Mouse (Mus musculus): ENCODE data around the gene Traf3. TPM values are rescaled to one million over a fixed set of nuclear protein-coding genes. Genes with fewer than 3 reads are reported as not detected.

Gene Traf3
- total RNA-seq, 4 experiments from 2014 or later = 28.3 to 41.2 (median 36.2) TPM

DNA sequence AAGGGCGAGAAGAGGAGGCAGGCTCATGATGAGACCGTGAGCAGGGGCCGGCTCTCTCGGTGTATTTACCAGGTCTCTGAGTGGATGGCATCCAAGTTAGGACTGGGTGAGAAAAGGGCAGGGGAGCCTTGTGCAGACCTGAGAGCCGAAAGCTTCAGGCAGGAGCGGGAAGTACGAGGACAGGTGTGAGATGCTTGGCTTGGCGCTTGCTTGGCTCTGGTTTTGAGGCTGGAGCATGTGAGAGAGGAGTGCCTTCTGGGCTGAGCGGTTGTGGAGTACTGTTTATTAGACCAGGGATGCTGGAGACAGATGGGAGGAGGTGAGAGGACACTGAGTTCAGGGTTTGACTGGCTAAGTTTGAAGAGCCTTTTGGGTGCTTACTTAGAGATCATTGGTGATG is 27.2 kb downstream of the Traf3 start:
- no peak for DNase-seq (ENCODE audit: low spot score in 2 of 2)

DNA sequence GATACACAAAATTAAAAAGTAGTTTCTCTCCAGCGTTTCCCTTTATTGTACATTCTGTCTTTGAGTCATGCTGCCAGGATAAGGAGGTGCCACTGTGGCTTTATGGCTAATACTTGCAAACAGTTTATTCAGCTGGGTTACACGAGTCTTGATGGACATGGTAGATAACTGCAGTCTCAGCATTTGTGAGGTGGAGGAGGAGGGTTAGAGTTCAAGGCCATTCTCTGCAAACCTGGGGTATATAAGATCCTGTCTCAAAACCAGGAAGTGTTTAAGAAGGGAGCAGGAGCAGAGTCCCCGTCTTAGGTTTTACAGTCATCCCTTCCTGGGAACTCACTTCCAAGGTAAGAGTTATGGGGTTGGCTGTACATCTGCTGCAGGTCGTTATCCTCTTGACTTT is 30.4 kb downstream of the Traf3 start:
- no peak for DNase-seq (ENCODE audit: low spot score in 2 of 2)

DNA sequence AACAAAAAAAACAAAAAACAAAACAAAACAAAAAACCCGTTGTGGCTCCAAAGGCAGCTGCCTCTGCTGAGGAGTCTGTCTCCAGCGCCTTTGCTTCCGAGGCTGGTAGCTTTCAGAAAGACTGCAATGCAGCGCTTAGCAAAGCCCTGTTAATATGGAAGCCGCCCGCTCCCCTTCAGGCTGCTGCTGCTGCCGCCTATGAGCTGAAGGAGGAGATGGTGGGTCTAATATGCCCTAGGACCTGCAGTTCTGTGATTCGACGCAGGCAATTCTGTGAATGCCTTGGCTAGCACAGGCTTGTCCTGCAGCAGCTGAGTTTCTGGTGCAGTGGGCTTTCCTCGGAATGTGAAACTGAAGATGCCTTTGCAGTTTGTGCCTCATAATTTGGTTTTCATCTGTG is 36.9 kb downstream of the Traf3 start:
- no peak for DNase-seq (ENCODE audit: low spot score in 2 of 2)

DNA sequence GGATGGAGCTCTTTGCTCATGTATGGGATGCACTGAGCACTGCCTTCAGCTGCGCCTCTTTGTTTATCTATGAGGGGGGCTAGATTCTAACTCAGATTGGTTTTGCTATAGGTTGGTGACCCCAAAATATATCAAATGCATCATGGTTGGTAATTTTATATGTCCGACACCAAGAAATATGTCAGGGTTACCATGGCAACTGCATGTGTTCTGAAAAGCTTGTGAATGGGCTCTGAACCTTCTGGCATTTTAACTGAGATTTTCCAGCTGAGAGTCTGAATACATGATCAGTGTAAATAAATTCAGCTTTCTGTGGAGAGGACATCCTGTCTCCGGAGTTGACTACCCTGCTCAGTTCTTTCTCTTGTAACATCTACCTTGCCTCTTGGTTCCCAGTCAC is 37.8 kb downstream of the Traf3 start:
- DNase-seq (ENCODE audit: low spot score in 2 of 2) = peak in 1 of 2 experiments; percentile 18

DNA sequence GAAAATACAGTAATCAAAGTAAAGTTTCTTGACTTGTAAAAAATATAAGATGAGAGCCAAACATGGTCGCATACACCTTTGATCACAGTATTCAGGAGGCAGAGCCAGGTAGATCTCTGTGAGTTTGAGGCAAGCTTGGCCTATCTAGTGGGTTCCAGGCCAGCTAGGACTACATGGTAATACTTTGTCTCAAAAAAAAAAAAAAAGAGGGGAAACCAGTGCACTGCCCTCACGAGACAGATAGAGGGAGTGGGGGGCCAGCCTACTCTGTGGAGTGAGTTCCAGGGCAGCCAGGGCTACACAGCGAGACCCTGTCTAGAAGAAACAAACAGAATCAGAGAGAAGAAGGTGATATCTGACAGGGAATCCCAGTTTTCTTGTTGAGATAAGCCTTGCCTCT is 41.5 kb downstream of the Traf3 start:
- DNase-seq (ENCODE audit: low spot score in 2 of 2) = no peak

DNA sequence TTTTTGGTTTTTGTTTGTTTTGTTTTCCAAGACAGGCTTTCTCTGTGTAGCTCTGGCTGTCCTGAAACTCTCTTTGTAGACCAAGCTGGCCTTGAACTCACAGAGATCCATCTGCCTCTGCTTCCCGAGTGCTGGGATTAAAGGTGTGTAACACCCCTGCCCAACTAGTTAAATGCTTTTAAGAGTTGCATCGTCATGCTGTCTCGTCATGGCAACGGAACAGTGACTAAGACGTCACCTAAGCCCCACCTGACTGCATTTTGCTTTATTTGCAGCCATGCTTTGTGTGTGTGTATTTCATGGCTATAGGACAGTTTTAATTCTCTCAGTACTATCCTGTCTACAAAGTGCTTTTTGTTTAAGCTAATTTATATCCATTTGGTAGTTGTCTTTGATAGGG is 45.6 kb downstream of the Traf3 start:
- DNase-seq (ENCODE audit: low spot score in 2 of 2) = no peak

DNA sequence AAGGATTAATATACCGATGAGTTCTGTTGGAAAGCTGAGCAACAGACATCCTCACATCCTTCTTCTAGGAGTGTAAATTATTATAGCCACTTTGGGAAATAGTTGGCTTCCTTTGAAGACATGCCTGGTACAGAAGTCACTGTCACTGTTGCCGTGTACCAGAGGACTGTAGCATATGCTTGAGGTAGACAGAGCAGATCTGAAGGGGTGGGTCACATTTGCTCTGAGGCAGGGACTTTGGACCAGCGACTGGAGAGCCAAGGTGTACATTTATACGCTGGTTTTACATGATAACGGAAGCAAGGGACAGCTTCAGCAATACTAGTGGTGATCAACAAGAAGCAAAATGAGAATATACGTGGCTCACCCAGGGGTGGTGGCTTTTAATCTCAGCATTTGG is 52.7 kb downstream of the Traf3 start:
- DNase-seq (ENCODE audit: low spot score in 2 of 2) = no peak

DNA sequence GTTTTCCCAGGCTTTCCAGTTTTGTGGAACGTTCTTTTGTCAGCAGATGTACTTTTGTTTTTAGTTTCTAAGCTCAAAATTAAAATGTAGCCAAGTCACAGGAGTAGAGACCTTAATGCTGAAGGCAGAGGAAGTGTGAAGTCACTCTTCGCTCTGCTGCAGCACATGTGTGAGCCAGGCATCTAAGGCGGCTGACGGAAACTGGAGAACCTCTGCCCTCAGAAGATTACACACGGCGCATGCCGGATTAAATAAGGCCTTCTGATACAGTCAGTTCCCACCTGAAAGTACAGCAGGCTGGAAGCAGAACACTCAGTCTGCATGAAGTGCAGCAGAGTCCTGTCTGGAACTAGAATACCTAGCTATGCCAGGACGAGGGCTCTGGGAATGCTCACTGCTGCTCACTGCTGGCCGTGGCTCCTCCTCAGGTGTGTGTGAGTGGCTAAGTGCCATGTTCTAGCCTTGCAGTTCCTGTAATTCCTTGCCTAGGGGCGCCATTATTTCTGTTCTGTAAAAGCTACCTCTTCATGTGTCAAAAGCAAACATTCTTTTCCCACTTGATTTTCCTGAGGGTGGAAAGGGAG is 59.1 kb downstream of the Traf3 start:
- DNase-seq (ENCODE audit: low spot score in 2 of 2) = no peak

DNA sequence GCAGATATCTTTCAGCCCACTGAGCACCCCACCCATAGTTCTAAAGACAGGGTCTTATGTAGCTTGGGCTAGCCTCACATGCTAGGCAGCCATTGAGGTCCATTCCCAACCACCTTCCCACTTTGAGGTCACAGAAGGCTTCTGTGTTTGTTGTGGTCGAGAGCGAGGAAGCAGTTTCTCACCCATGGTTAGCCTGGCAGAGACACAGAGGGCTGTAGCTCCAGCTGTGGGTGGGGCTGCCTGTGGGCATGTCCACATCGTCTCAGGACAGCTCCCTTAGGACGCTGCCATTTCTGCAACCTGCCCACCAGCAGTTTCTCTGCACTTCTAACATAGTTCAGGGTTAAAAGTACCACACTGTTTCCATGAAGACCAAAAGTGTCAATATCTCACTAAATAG is 61.2 kb downstream of the Traf3 start:
- no peak for DNase-seq (ENCODE audit: low spot score in 2 of 2)

DNA sequence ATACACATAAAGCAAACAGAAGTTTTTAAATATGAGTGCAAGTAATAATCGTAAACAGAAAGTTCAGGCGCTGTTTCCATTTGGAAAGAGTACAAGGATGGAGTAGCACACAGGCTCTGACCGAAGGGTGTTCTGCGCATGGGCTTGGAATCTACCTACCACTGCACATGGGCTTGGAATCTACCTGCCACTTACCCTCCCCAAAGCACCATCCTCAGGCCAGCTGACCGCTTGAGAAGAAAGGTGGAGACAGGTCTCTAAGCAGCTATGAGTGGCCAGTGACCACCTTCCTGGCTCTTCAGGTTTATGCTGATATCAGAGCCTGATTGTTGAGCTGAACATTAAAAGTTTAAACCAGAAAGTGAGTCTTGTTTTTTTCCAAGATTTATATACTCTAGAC is 62.3 kb downstream of the Traf3 start:
- no peak for DNase-seq (ENCODE audit: low spot score in 2 of 2)

DNA sequence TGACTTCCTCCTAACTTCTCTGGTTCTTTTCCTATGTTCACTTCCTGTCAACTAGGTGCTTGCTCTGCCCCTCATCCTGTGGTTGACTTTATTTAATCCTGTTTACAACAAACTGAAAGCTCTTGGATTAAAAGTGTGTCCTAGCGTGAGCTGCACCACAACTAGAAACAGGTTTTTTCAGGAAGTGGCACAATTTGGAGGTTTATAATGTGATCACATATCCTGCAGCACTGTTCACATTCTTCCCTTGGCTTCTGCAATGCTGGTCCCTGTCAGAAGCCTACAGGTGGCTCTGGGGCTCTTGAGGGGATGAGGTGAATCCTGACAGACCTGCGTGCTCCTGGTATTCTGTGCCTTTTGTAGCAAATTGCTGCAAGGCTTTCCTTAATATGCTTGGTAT is 64.6 kb downstream of the Traf3 start:
- no peak for DNase-seq (ENCODE audit: low spot score in 2 of 2)

DNA sequence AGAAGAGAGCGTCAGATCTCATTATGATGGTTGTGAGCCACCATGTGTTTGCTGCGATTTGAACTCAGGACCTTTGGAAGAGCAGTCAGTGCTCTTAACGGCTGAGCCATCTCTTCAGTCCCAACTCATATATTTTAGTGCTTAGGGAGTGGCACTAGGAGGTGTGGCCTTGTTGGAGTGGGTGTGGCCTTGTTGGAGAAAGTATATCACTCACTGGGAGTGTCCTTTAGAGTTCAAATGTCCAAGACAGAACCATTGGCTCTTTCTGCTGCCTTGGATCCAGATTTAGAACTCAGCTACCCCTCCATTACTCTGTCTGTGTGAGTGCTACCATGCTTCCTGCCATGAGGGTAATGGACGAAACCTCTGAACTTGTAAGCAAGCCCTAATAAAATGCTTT is 67.6 kb downstream of the Traf3 start:
- DNase-seq (ENCODE audit: low spot score in 2 of 2) = no peak

DNA sequence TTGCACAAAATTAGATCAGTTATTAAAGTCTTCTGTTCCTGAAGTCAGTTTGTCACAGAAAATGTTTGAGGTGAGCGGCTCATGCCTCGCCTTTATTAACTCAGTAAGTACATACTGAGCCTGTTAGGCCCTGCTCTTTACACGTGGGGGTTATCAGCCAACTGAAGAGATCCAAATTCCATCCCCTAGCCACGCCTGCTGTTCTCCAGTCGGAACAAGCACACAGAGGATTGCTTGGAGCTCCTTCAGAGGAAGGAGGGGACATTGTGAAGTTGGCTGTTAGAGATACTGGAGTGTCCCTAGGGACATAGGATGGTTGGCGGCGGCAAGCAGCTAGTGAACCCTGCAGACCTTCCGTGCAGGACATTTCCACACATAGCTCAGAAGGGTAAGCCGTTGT is 68.2 kb downstream of the Traf3 start:
- DNase-seq (ENCODE audit: low spot score in 2 of 2) = no peak

DNA sequence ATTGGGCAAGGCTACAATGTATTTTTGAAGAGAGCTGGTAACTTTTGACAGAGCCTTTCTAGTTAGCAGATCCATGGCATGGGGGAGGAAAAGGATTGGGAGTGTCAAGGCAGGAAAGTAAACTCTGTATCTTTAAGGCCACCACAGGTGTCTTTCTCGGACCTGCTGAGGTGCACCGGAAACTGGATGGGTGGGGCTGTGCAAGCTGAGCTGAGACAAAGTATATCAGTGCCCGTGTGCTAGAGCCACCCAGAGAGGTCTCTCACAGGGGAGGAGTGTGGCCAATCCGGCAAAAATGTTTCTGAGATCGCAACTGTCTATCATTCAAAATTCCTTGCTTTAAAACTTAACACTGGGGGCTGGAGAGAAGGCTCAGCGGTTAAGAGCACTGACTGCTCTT is 69.5 kb downstream of the Traf3 start:
- no peak for DNase-seq (ENCODE audit: low spot score in 2 of 2)

DNA sequence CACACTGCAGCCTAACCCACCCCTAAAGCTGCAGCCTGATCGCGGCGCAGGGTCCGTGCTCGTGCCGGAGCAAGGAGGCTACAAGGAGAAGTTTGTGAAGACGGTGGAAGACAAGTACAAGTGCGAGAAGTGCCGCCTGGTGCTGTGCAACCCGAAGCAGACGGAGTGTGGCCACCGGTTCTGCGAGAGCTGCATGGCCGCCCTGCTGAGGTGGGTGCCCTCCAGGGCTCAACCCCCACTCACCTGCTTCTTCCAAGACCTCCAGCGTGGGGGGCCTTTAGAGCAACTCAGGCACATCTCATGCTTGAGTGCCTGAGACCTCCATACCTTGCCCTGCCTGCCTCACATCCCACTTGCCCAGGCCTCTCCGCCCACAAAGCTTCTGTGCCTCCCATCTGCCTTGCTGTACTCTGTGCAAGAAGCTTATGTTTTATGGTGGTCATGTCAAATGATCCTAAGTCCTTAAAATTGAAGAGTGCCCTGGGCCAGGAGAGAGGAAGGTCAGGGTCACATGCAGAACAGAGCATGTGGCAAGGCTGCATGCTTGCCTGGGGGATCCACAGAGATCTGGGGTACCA is 71.5 kb downstream of the Traf3 start:
- no peak for DNase-seq (ENCODE audit: low spot score in 2 of 2)

DNA sequence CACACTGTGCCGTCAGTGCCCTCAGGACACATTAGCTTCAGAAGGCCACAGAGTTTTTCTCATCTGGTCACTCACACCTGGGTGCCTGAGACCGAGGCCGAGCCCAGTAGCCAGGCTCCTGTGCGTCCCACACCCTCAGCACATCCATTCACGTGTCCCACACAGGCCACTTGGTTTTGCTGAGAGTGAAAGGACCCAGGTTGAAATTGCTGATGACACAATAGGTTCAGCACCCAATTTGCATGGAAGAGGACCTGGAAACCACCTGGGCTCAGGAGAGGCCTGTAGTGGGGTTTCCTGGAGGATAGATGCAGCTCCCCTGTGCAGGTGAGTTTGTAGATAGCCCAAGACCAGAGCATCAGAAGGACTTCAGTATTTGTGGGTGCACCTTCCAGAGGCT is 72.2 kb downstream of the Traf3 start:
- no peak for DNase-seq (ENCODE audit: low spot score in 2 of 2)

DNA sequence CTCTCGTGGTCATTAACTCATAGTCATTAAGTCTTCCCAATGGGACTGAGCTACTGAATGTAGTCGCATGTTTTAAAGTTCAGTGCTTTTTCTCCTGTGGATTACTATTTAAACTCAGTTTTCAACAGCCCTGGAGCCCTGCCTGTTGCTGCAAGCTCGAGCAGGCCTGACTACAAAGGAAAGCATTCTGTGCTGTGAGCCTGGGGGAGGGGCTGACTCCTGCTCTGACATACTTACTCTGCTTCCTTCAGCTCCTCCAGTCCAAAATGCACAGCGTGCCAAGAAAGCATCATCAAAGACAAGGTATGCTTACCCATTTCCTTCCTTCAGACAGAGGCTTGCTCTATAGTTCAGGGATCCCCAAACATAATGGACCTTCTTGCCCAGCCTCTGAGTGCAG is 72.6 kb downstream of the Traf3 start:
- DNase-seq (ENCODE audit: low spot score in 2 of 2) = peak in 1 of 2 experiments; percentile 48

DNA sequence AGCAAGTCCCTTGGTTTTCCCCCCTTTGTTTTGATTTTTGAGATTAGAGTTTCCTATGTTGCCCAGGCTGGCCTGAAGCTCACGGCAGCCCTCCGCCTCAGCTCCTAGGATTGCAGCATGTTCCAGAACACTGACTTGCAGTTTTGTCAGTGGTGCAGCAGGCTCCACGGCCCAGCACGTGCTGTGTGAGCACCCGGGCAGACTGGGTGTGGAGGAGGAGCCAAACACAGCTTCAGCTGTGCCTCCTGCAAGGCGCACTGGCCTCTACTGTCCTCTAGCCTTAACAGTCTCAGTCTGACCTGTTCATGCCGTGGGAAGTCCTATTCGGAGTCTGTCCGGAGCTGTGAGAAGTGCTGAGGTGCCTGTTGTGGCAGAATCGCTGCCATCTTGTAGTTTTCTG is 73.8 kb downstream of the Traf3 start:
- no peak for DNase-seq (ENCODE audit: low spot score in 2 of 2)

DNA sequence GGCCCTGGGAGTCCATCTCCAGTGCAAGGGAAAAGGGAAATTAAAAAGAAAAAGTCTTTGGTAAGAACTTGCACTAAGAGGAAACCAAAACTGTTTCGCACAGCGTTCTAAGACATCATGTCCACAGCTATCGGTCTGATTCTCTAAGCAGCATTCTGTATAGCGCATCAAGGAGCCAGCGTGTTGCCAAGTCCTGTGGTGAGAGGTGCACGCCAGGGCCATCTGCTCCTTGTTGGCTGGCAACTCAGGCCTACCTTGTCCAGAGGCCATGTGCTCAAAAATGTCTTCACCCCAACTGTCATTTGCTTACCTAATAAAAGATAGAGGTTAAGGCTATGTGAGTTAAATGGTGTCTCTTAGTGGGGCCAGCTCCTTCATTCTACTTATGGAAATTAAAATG is 75.7 kb downstream of the Traf3 start:
- DNase-seq (ENCODE audit: low spot score in 2 of 2) = no peak

DNA sequence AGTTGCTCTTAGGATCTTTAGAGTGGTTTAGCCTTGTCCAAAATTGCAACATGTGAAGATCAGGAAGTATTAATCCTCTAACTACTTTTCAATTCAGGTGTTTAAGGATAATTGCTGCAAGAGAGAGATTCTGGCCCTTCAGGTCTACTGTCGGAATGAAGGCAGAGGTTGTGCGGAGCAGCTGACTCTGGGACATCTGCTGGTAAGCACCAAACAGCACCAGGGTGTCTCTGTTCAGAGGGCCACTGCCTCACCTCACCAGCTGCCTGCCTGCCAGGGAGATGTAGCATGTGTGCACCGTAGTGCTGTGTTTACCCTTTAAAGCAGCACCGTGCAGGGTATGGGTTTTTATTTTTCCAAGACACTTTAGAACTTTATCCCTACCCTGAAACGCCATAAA is 76.2 kb downstream of the Traf3 start:
- DNase-seq (ENCODE audit: low spot score in 2 of 2) = no peak

DNA sequence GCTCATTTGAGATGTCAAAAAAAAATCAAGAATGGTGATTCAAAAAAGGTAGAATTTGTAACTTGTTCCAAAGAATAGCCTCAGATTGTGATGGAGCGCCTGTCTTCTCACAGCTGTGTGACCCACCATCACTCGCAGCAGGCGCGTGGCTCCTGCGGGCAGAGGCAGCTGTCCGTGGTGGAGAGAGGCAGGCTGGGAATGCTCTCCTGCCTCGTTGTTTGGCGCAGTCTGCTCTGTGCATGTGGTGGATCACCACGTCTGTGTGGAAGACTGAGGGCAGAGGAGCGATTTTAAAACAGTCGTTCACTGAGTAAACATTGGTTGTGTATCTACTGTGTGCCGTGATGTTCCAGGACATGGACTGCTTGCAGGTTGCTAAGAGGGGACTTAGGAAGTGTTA is 77.6 kb downstream of the Traf3 start:
- no peak for DNase-seq (ENCODE audit: low spot score in 2 of 2)

DNA sequence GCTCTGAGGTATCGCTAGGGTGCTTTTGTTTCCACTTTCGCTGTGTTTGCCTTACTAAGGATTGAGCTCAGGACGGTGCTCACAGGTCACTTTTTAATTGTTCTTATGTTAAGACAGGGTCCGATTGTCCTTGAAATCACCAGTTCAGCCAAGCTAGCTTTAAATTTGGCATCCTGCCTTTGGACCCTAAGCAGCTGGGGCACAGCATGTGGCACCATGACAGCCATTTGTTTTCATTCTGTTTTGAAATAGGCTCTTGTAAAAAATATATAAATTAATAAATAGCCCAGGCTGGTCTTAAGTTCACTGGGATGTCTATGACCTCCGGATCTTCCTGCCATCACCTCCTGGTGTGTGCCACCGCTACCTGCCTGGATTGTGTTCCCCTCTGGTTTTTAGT is 78.9 kb downstream of the Traf3 start:
- no peak for DNase-seq (ENCODE audit: low spot score in 2 of 2)

DNA sequence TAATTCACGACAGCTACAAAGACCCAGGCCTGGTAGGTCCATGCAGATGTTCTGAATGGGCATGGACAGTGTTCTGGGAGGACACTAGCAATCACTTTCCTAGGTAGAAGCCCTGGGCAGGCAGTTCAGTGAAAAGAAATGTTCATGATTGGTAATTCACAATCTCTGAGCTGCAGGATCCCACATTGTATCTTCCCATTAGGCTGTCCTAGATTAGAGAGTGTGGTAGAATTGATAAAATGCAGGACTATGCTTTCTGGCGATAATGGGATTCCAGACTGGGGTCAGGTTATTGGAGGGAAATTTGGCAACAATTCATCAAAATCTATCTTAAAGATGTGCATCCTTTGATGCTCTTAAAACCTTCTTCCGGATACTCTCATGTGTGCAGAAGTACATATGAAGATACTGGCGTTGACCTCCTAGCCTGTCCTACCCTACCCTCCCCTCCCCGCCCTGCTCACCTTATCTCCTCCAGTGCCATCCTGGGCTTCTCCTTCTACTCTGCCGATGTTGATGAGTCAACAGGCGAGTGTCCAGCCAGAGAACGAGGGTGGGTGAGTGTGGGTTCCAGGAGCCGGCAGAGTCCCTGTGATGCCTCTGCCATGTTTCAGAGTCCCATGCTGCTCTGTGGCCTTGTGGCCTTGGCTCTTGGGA is 80.8 kb downstream of the Traf3 start:
- DNase-seq (ENCODE audit: low spot score in 2 of 2) = no peak

Data from left cerebral cortex, adult 8-10 months (tissue).